Mouse (Mus musculus) megakaryocyte progenitor cell, adult 5-6 weeks (primary cell): ENCODE data around the gene Gsk3a. TPM values are rescaled to one million over a fixed set of nuclear protein-coding genes. Genes with fewer than 3 reads are reported as not detected.

Source experiments
- ATAC-seq: replicated peaks from 2 replicates; pipeline ENCODE4 v1.8.0; 2016; ENCODE audit warnings: mild to moderate bottlenecking, moderate TSS enrichment, inconsistent platforms; ENCODE audit not compliant: poor library complexity
- total RNA-seq, 2 experiments: library from RNA; stranded (forward) in 1 of 2; stranded (reverse) in 1 of 2; fragments of 157-497, 149-512 nt in 1 of 2; fragments of 200-1000 nt in 1 of 2; gene quantifications; 2 replicates each; pipeline versions ENCODE4 v1.2.3 to v1.2.4; 2015 to 2017

Gene Gsk3a
- 84.9 and 93.2 TPM in 2 replicates for total RNA-seq (2015)
- 57.8 and 60.3 TPM in 2 replicates for total RNA-seq (2017)

- peak; percentile 69 for ATAC-seq
These were observed at the start of gene Gsk3a for GRCm38 (mm10) chr7:25237249-25238014. Gene Gsk3a (minus strand): TSS chr7:25237851.

- ATAC-seq, result no peak
These were observed 49.3 kb upstream of the Gsk3a start for GRCm38 (mm10) chr7:25286989-25287388.

GRCm38 (mm10) chr7:25285511-25286238 lies 48.0 kb upstream of the Gsk3a start:
- no peak for ATAC-seq

- ATAC-seq, result no peak
These were observed 47.1 kb upstream of the Gsk3a start for GRCm38 (mm10) chr7:25284766-25285165.

- no peak for ATAC-seq
These were observed 46.5 kb upstream of the Gsk3a start for GRCm38 (mm10) chr7:25284171-25284570.

- ATAC-seq, result peak; percentile 15
These were observed 46.0 kb upstream of the Gsk3a start for GRCm38 (mm10) chr7:25283637-25284036.

GRCm38 (mm10) chr7:25282731-25283211 lies 45.1 kb upstream of the Gsk3a start:
- no peak for ATAC-seq

- ATAC-seq, result peak; percentile 59
These were observed 44.3 kb upstream of the Gsk3a start for GRCm38 (mm10) chr7:25281734-25282601.

- ATAC-seq, result no peak; the same call in 1 of the 2 replicates
These were observed 43.6 kb upstream of the Gsk3a start for GRCm38 (mm10) chr7:25281166-25281733.

GRCm38 (mm10) chr7:25279861-25280791 lies 42.5 kb upstream of the Gsk3a start:
- no peak for ATAC-seq

- ATAC-seq, result peak; percentile 4; the same call in 1 of the 2 replicates
These were observed 41.6 kb upstream of the Gsk3a start for GRCm38 (mm10) chr7:25279076-25279860.

GRCm38 (mm10) chr7:25278341-25279075 lies 40.9 kb upstream of the Gsk3a start:
- peak; percentile 43 for ATAC-seq

GRCm38 (mm10) chr7:25277998-25278340 lies 40.3 kb upstream of the Gsk3a start:
- no peak for ATAC-seq

- no peak for ATAC-seq
These were observed 39.8 kb upstream of the Gsk3a start for GRCm38 (mm10) chr7:25277405-25277804.

GRCm38 (mm10) chr7:25275555-25276298 lies 38.1 kb upstream of the Gsk3a start:
- no peak for ATAC-seq

- ATAC-seq, result no peak
These were observed 37.3 kb upstream of the Gsk3a start for GRCm38 (mm10) chr7:25274996-25275395.

- peak; percentile 45 for ATAC-seq
These were observed 36.9 kb upstream of the Gsk3a start for GRCm38 (mm10) chr7:25274571-25274970.
